Mouse (Mus musculus) heart, embryonic 15.5 days (tissue): ENCODE measurements at regions not wholly inside any gene's neighbourhood (a gene's known extent, or its start where the extent isn't known, plus 50 kb on each side); places are given as distances from the start of the nearest gene placed in this dataset. TPM values are rescaled to one million over a fixed set of nuclear protein-coding genes. Genes with fewer than 3 reads are reported as not detected.

Experiments
- ATAC-seq: fragments of 200-750 bp; cut with Nextera tagmentation; replicated peaks from 2 replicates; pipeline ENCODE4 v1.8.0; 2017; ENCODE audit warnings: low read depth, moderate TSS enrichment; ENCODE audit not compliant: insufficient number of reproducible peaks, insufficient read depth, low FRiP score
- H3K27ac ChIP-seq: fragments of 300-500 bp; sonication (generic); 2 replicates; pipeline ENCODE4 v1.5.1; 2015; ENCODE audit warnings: mild to moderate bottlenecking, inconsistent platforms
- H3K27me3 ChIP-seq: fragments of 300-500 bp; sonication (generic); 2 replicates; pipeline ENCODE4 v1.6.1; 2015; ENCODE audit warnings: inconsistent platforms
- H3K36me3 ChIP-seq: fragments of 300-500 bp; sonication (generic); 2 replicates; pipeline ENCODE4 v1.6.1; 2015; ENCODE audit warnings: mild to moderate bottlenecking, inconsistent platforms
- H3K4me1 ChIP-seq: fragments of 300-500 bp; sonication (generic); replicated peaks from 2 replicates; pipeline ENCODE4 v1.6.1; 2015; ENCODE audit warnings: inconsistent platforms
- H3K4me2 ChIP-seq: fragments of 300-500 bp; sonication (generic); 2 replicates; pipeline ENCODE4 v1.6.1; 2015; ENCODE audit warnings: inconsistent platforms, mild to moderate bottlenecking, moderate library complexity
- H3K4me3 ChIP-seq: fragments of 300-500 bp; sonication (generic); 2 replicates; pipeline ENCODE4 v1.5.1; 2015; ENCODE audit warnings: mild to moderate bottlenecking, inconsistent platforms
- H3K9ac ChIP-seq: fragments of 300-500 bp; sonication (generic); 2 replicates; pipeline ENCODE4 v1.6.1; 2015; ENCODE audit warnings: mild to moderate bottlenecking, inconsistent platforms
- H3K9me3 ChIP-seq: fragments of 300-500 bp; sonication (generic); replicated peaks from 2 replicates; pipeline ENCODE4 v1.6.1; 2016; ENCODE audit warnings: inconsistent platforms
- WGBS: fragments of 180-500 bp; shearing (Covaris S2); methylation state at CpG from one replicate; pipeline ENCODE4 v1.1.7; 2015; ENCODE audit warnings: mixed read lengths; 5-methylcytosine and 5-hydroxymethylcytosine counted together
- microRNA-seq: library from miRNA; unstranded; fragments of <30 nt; microRNA quantifications from one replicate; pipeline ENCODE4, GENCODE M21; 2016

DNA sequence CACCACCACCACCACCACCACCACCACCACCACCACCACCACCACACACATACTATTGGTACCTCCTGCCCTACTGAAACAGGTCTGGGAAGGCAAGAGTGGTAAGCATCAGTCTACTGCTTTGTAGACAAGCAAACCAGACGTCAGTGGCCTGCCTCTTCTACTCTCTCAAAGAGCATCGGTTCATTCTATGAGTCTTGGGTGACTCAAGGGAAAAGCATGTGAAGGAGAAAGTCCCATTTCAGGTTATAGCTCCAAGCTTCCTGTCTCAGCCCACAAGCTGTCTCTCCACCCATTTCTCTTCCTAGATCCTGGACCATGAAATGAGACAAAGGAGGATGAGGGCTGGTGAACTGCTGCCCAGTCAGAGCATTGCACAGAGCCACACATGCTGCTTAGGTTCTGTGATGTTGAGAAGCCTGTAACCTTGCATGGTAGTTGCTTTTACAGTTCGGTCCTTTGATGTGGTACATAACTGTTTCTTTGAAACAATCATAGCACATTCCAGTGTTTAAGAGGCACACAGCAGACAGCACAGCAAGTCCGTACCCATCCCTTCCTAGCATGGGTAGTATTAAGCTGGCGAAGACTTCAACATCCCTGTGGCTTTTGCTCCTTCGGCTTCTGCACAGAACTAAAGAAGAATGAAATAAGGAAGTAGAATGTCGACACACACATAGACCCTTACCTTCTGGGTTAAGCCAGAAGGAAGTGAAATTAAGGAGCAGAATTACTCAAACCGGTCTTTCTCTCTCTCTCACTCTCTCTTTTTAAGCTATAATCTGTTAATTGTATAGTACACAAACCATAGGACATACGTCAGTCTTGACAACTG, 262.7 kb downstream of the Gm19410 start:
- no peak overlapping the region for H3K9ac ChIP-seq
- no peaks in the 10 kb centered on the region for H3K27me3 ChIP-seq
- no peaks in the 10 kb centered on the region for H3K9me3 ChIP-seq
- WGBS = 77% methylated on average over 9 of the region's 9 CpGs
- H3K4me1 ChIP-seq = no peaks in the 10 kb centered on the region
- no peak overlapping the region for H3K27ac ChIP-seq
- no peak overlapping the region for H3K4me2 ChIP-seq
- no peaks in the 10 kb centered on the region for H3K36me3 ChIP-seq
- no peak overlapping the region for H3K4me3 ChIP-seq
- ATAC-seq = no peak

DNA sequence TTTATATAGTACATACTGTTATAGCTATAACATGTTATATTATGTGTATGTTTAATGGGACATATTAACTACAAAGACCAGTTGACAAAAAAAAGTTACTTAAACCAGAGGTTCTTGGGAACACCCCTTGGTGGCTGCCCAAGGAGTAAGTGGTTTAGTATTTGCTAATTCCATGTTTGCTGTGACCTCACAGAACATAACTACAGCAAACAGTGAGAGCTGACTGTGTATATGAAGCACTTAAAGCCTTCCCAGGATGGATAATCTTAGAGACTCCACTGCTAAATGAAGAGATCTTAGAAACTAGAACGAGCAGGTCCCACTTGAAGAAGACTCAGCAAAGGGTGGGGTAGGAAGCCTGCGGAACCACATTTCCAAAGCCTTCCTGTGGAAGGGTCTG, 263.9 kb downstream of the Gm19410 start:
- no peak overlapping the region for H3K4me3 ChIP-seq
- no peaks in the 10 kb centered on the region for H3K27me3 ChIP-seq
- no peak overlapping the region for H3K4me2 ChIP-seq
- no peak overlapping the region for H3K27ac ChIP-seq
- no peaks in the 10 kb centered on the region for H3K4me1 ChIP-seq
- no peaks in the 10 kb centered on the region for H3K36me3 ChIP-seq
- no peak overlapping the region for H3K9ac ChIP-seq
- ATAC-seq = no peak
- WGBS = 80% methylated on average over 2 of the region's 2 CpGs
- no peaks in the 10 kb centered on the region for H3K9me3 ChIP-seq

DNA sequence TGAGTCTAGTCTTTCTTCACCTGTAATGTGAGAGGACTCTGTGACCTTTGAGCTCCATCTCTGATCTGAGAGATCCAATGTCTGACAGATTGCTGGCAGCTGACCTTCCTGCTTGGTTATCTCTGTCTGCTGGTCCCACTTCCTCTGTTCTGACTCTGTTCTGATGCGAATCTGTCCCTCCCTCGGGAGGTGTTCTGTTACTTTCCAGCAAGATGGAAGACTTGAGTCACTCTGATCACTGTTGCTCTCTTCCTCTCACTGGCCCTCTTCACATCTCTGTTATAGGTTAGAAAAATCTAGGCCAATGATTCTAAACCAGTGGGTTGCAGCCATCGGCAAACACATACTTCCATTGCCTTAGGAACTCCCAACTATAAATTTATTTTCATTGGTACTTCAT, 264.6 kb downstream of the Gm19410 start:
- Histone ChIP-seq H3K27me3 (no peaks in the 10 kb centered on the region), H3K4me2 (no peak overlapping the region), H3K4me3 (no peak overlapping the region), H3K27ac (no peak overlapping the region), H3K9ac (no peak overlapping the region), H3K4me1 (no peaks in the 10 kb centered on the region), H3K36me3 (no peaks in the 10 kb centered on the region), H3K9me3 (no peaks in the 10 kb centered on the region)
- no peak for ATAC-seq
- 70% methylated on average over 3 of the region's 3 CpGs for WGBS

DNA sequence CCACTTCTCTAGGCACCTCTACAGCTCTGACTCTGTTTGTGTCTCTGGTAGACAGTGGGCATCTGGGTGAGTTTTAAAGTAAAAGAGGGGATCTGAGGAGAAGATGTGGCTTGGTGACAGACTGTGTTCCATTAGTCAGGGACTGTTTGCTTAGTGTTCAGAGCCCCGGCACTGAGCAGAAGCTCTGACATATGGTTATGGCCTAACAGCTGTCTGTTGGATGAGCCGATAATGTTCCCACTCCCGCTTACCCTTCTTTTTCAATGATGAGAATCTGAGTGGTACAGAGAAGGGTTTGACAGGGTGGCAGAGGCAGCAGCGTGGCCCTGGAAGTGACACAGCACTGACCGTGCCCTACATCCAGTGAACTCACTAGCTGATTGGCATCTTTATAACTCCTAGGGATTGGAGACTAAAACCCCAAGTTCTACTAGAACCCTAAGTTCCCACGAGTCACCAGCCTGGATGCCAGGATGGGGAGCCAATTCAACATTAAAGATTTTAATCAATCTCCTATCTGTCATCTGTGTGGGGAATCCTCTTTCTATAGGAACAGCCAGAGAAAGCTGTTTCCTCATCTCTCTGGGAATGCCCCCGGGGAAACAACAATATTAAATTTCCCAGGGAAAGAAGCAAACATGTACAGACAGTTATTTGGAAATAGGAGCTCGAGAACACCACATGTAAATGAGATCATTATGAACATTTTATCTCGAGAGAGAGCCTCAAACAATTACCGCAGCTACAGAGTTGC, 266.6 kb downstream of the Gm19410 start:
- H3K9me3 ChIP-seq = no peaks in the 10 kb centered on the region
- H3K4me3 ChIP-seq = no peak overlapping the region
- no peaks in the 10 kb centered on the region for H3K27me3 ChIP-seq
- H3K36me3 ChIP-seq = no peaks in the 10 kb centered on the region
- H3K27ac ChIP-seq = no peak overlapping the region
- no peaks in the 10 kb centered on the region for H3K4me1 ChIP-seq
- WGBS = 81% methylated on average over 10 of the region's 10 CpGs
- no peak overlapping the region for H3K9ac ChIP-seq
- H3K4me2 ChIP-seq = no peak overlapping the region
- no peak for ATAC-seq

DNA sequence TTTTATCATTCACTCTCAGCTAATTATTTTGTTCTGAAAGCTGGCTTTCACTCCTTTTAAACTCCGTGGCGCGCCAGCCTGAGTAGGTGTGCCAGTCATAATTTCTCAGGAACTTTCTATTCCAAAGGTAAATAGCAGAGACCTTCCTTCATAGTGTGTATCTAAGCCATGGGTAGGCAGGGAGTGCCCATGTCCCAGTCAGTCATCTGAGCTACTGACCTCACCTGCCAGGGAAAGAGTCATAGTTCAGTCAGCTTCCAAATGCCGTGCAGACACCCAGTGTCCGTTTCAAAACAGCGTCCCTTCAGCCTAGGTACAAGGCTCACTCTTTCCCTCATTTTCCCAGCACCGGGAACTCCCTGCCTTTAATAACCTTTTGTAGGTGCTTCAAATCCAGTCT, 269.7 kb downstream of the Gm19410 start:
- Histone ChIP-seq H3K9ac (no peak overlapping the region), H3K27me3 (no peaks in the 10 kb centered on the region), H3K36me3 (no peaks in the 10 kb centered on the region), H3K4me2 (no peak overlapping the region), H3K4me3 (no peak overlapping the region), H3K27ac (no peak overlapping the region), H3K4me1 (no peaks in the 10 kb centered on the region), H3K9me3 (0 out of 2 replicates have a peak, but pooled peaks cover 2% of the 10 kb centered on the region)
- no peak for ATAC-seq
- WGBS = 80% methylated on average over 7 of the region's 7 CpGs

DNA sequence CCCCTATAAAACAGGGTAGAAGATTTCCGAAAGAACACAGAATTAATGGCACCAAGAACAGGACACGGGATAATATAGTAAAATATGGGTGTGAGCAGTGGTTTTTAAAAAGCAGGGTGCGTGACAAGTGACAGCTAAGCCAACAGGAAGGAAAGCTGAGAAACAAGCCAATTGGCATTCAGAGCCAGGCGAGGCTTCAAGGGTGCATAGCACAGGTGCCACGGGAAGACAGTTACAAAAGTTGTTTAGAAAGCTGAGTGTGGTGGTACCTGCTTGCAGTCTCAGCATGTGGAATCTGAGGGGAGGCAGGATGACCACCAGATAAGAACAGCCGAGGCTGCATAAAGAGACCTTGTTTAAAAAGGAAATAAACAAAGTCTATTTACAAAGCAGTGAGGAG, 270.7 kb downstream of the Gm19410 start:
- 0 out of 2 replicates have a peak, but pooled peaks cover 2% of the 10 kb centered on the region for H3K9me3 ChIP-seq
- H3K4me1 ChIP-seq = no peaks in the 10 kb centered on the region
- WGBS = 52% methylated on average over 6 of the region's 6 CpGs
- no peak overlapping the region for H3K9ac ChIP-seq
- no peaks in the 10 kb centered on the region for H3K36me3 ChIP-seq
- H3K27ac ChIP-seq = no peak overlapping the region
- ATAC-seq = no peak
- H3K4me2 ChIP-seq = no peak overlapping the region
- no peak overlapping the region for H3K4me3 ChIP-seq
- H3K27me3 ChIP-seq = no peaks in the 10 kb centered on the region

DNA sequence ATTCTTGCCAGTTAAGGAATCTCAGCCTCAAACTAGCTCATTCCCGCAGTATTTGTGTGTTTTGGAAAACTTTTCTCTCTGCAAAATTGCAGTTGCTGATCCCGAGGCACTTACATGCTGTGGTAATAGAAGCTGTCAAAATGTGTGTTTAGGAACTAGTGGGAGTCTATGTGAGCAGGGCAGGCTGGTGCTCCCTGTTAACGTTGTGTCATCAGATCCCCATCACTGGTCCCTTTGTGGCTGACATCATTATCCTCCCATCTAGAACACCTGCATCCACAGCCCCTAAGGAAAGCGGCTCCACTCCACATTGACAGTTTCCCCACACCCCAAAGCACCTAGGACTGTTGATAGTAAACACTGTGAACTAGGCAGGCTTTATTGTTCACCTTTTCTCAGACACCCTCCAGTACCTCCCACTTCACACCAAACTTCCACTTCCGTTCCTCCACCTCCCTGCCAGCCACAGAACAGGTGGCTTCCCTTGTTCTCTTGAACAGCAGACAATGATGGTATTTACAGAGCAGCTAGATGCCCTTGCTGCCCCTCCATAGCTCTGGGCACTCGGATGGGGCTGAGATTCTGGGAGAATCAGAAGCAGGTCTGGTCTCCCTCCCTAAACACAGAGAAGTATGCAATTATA, 275.8 kb downstream of the Gm19410 start:
- Histone ChIP-seq H3K36me3 (no peaks in the 10 kb centered on the region), H3K27me3 (no peaks in the 10 kb centered on the region), H3K9me3 (0 out of 2 replicates have a peak, but pooled peaks cover 2% of the 10 kb centered on the region), H3K9ac (no peak overlapping the region), H3K4me1 (peaks cover 4% of the 10 kb centered on the region), H3K4me2 (no peak overlapping the region), H3K4me3 (no peak overlapping the region), H3K27ac (no peak overlapping the region)
- 68% methylated on average over 6 of the region's 6 CpGs for WGBS
- no peak; the same call in 1 of the 2 replicates for ATAC-seq

DNA sequence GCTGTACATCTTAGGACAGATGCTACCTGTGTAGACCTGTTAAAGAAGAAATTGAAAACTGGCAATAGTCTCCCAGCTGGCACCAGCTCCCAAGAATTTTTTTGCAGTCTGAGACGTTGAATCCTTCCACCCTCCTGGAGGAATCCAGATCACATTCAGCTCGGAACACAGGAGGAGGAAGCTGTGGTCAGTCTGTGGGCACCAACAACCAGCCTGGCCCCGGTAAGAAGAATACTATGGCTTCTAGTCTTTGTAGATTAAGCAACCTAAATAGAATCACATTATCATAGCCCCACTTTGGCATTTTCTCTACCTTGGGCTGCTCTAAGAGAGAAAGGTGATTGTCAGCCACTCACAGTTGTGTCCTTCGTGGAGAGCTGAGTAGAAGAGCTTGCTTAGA, 277.0 kb downstream of the Gm19410 start:
- Histone ChIP-seq H3K27ac (no peak overlapping the region), H3K36me3 (no peaks in the 10 kb centered on the region), H3K4me1 (peaks cover 4% of the 10 kb centered on the region), H3K4me3 (no peak overlapping the region), H3K4me2 (no peak overlapping the region), H3K9me3 (0 out of 2 replicates have a peak, but pooled peaks cover 2% of the 10 kb centered on the region), H3K9ac (no peak overlapping the region), H3K27me3 (no peaks in the 10 kb centered on the region)
- no peak for ATAC-seq
- WGBS = 72% methylated on average over 4 of the region's 4 CpGs

Small RNAs in the stretch of these regions (microRNA-seq; reads per million reads assigned to microRNA genes)
- gene Gm22030 = not detected
